Mouse (Mus musculus): ENCODE data around the gene Gpc5. TPM values are rescaled to one million over a fixed set of nuclear protein-coding genes. Genes with fewer than 3 reads are reported as not detected.

The Gpc5 gene
- polyA plus RNA-seq, 1 experiment from 2014 or later = 21.3 TPM

DNA sequence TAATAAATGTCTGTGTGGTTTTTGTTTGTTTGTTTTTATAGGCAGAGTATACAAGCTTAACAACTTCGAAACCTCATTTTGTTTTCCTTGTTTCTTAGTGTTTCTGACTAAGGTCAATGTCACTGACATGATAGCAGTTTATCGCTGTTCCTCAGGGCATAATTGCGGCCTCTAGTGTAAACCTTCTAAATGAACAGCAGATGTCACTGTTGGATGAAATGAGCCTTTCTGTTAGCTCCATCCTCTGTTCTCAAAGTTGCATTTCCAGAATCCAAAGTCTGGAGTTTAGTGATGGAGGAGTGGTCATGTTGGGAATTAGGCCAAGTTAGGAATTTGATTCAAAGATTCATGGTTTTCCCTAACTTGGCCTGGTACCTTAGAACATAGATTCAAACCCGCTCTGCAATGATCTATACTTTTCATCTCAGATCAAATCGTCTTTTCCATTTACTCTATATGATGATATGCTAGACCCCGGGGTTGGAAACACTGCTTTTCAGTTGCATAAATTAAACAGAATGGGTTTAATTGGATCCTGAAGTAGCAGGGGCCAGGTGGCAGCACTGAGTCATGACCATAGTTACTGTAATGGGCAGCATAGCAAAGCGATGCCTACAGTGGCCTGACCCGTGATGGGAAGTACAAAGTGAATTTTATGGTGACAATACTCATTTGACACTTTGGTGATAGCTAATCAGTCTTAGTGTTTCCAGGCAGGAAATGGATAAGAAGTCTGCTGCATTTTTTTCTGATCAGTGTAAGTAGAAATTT, 508.4 kb downstream of the Gpc5 start:
- H3K27ac ChIP-seq (replicated peaks) = no peak overlapping the region
- H3K9me3 ChIP-seq (replicated peaks) = no peaks in the 10 kb centered on the region
- no peak overlapping the region for H3K4me2 ChIP-seq
- H3K4me3 ChIP-seq (replicated peaks) = no peak overlapping the region
- no peaks in the 10 kb centered on the region for H3K27me3 ChIP-seq (replicated peaks)
- H3K9ac ChIP-seq (replicated peaks) = no peak overlapping the region
- H3K36me3 ChIP-seq = no peaks in the 10 kb centered on the region
- no peaks in the 10 kb centered on the region for H3K4me1 ChIP-seq
- ATAC-seq (ENCODE audit: low FRiP score) = no peak
- 76% methylated on average over 8 of the region's 8 CpGs for WGBS

DNA sequence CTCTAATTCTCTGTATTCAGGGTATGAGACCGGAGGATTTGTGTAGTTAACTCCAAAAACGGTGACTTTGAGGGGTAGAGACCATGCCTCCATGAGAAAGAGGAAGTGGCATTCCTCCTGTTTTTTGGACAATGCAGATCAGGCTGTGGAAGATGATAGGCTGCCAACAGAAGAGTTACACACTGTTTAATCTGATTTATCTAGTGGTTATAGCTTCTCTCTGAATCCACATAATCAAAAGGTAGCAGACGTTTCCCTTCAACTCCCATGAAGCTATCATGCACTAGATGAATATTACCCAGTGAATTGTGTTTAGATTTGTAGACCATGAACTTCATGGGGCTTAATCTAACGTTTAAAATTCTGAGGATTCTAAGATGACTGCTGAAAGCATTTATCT, 522.1 kb downstream of the Gpc5 start:
- 77% methylated on average over 4 of the region's 4 CpGs for WGBS
- Histone ChIP-seq H3K27me3 (replicated peaks) (no peaks in the 10 kb centered on the region), H3K27ac (replicated peaks) (no peak overlapping the region), H3K36me3 (no peaks in the 10 kb centered on the region), H3K4me2 (no peak overlapping the region), H3K9me3 (replicated peaks) (no peaks in the 10 kb centered on the region), H3K4me1 (no peaks in the 10 kb centered on the region), H3K9ac (replicated peaks) (no peak overlapping the region), H3K4me3 (replicated peaks) (no peak overlapping the region)
- no peak for ATAC-seq (ENCODE audit: low FRiP score)

DNA sequence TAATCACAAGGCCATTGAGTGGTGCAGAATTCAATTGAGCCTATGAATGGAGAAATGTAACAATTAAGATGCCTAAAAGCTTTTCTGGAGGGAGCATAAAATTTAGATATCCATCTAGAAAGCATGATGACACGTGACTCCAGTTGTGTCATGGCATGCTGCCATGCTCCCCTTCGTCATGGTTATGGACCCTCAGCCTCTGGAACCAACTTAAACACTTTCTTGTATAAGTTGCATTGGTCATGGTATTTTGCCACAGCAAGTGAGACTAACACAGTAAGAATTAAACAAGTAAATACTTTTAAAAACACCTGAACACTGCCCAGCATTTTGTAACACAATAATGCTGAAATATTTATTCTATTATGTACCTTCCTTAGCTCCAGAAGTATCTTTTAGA, 524.3 kb downstream of the Gpc5 start:
- Histone ChIP-seq H3K9me3 (replicated peaks) (no peaks in the 10 kb centered on the region), H3K4me2 (no peak overlapping the region), H3K9ac (replicated peaks) (no peak overlapping the region), H3K4me1 (no peaks in the 10 kb centered on the region), H3K27me3 (replicated peaks) (no peaks in the 10 kb centered on the region), H3K36me3 (no peaks in the 10 kb centered on the region), H3K27ac (replicated peaks) (no peak overlapping the region), H3K4me3 (replicated peaks) (no peak overlapping the region)
- 33% methylated on average over 2 of the region's 2 CpGs for WGBS
- ATAC-seq (ENCODE audit: low FRiP score) = no peak

DNA sequence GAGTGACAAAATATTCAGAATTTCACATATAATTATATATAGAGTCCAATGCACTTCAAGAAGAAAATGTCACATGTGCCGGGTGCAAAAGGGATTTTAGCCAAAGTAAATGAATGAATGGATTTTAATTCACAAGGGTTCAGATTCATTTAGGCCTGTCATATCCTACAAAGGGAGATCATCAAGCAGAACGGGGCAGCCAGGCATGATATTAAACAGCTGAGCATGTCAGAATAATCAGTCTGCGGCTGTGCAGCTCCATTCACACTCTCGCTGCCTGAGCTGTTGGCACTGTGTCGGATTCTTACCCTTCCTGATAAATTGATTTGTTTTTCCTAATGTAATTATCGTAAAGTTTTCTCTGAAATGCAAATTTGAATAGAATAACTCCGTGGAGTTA, 524.8 kb downstream of the Gpc5 start:
- H3K9ac ChIP-seq (replicated peaks) = no peak overlapping the region
- no peak overlapping the region for H3K27ac ChIP-seq (replicated peaks)
- 27% methylated on average over 7 of the region's 7 CpGs for WGBS
- H3K4me2 ChIP-seq = no peak overlapping the region
- H3K4me3 ChIP-seq (replicated peaks) = no peak overlapping the region
- no peaks in the 10 kb centered on the region for H3K27me3 ChIP-seq (replicated peaks)
- H3K4me1 ChIP-seq = no peaks in the 10 kb centered on the region
- H3K9me3 ChIP-seq (replicated peaks) = no peaks in the 10 kb centered on the region
- H3K36me3 ChIP-seq = no peaks in the 10 kb centered on the region
- ATAC-seq (ENCODE audit: low FRiP score) = peak; percentile 61; the same call in 1 of the 2 replicates

DNA sequence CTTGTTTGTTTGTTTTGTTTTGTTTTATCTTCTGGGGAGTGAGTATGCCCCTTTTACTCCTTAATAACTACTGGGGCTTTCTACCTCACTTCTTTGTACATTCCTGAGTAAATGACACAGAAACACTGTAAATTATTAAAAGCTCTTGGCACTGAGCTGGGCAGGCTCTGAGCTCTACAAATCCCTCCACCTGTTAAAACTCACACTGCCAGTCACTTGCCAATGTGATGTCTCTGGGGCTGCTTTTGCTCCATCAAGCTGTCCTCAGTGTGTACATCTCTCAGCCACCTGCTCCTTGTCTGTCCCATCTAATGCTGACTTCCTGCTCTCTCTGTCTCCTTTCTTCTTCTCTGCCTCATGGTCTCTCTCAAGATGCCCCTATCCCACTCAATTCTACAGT, 528.5 kb downstream of the Gpc5 start:
- Histone ChIP-seq H3K27me3 (replicated peaks) (no peaks in the 10 kb centered on the region), H3K27ac (replicated peaks) (no peak overlapping the region), H3K4me3 (replicated peaks) (no peak overlapping the region), H3K4me2 (no peak overlapping the region), H3K4me1 (no peaks in the 10 kb centered on the region), H3K9me3 (replicated peaks) (no peaks in the 10 kb centered on the region), H3K36me3 (no peaks in the 10 kb centered on the region), H3K9ac (replicated peaks) (no peak overlapping the region)
- ATAC-seq (ENCODE audit: low FRiP score) = no peak

DNA sequence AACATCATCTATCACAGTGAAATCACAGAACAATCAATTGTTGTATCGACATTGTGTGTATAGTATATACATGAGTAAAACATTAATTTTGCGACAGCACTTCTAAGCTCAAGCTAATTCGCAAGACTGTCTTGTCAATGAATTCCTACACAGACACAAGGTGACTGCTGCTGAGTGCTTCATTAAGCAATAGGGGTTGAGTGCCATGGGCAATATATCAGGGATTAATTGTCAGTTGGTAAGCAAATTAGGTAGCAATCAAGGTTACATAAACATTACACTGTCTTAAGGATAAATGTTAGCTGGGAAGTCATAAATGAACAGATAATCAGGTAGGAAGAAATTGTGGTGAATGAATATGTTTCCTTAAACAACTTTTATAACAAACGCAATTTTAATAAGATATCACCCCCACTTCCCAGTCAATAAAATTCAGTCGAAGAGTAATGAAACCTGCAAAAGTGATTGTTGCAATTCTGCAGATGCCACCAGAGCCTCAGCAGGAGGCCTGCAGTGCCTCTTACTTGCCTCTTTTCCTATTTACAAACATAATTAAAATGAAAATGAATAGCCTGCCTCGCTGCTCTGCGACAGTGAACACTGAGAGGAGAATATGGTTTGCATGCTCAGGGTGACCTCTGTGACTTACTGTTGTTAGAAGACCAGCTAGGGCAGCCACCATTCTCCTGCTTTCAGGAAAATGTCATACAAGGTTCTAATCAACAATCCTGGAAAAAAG, 539.3 kb downstream of the Gpc5 start:
- no peak for ATAC-seq (ENCODE audit: low FRiP score)
- H3K4me1 ChIP-seq = 0 out of 2 replicates have a peak, but pooled peaks cover 3% of the 10 kb centered on the region

DNA sequence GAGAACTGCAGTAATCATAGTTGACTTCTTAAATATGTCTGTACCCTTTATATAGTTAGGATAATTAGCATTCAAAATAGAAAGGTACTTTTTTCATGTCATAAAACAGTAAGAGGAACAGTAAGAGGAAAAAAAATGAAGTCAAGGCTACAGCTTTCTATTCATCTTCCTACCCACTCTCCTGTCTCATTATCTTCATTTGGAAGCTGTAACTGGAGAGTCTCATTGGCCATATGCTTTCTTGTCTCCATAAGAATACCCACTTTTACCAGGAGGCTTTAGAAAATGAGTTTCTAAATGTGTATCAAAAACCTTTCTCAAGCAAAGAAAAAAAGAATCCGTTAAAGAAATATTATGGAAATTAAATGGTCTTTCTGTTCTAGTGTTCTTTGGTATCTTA, 541.3 kb downstream of the Gpc5 start:
- 84% methylated on average over 1 of the region's 1 CpGs for WGBS
- no peak overlapping the region for H3K4me2 ChIP-seq
- ATAC-seq (ENCODE audit: low FRiP score) = no peak
- H3K36me3 ChIP-seq = no peaks in the 10 kb centered on the region
- H3K4me3 ChIP-seq (replicated peaks) = no peak overlapping the region
- H3K4me1 ChIP-seq = 0 out of 2 replicates have a peak, but pooled peaks cover 3% of the 10 kb centered on the region
- H3K9me3 ChIP-seq (replicated peaks) = no peaks in the 10 kb centered on the region
- H3K27me3 ChIP-seq (replicated peaks) = no peaks in the 10 kb centered on the region
- H3K9ac ChIP-seq (replicated peaks) = no peak overlapping the region
- no peak overlapping the region for H3K27ac ChIP-seq (replicated peaks)

More for the DNA sequence above, 539.3 kb downstream of the Gpc5 start:
- 27% methylated on average over 7 of the region's 7 CpGs for WGBS
- Histone ChIP-seq H3K4me3 (replicated peaks) (no peak overlapping the region), H3K36me3 (no peaks in the 10 kb centered on the region), H3K4me2 (no peak overlapping the region), H3K27me3 (replicated peaks) (no peaks in the 10 kb centered on the region), H3K9me3 (replicated peaks) (no peaks in the 10 kb centered on the region), H3K9ac (replicated peaks) (no peak overlapping the region), H3K27ac (replicated peaks) (no peak overlapping the region)

DNA sequence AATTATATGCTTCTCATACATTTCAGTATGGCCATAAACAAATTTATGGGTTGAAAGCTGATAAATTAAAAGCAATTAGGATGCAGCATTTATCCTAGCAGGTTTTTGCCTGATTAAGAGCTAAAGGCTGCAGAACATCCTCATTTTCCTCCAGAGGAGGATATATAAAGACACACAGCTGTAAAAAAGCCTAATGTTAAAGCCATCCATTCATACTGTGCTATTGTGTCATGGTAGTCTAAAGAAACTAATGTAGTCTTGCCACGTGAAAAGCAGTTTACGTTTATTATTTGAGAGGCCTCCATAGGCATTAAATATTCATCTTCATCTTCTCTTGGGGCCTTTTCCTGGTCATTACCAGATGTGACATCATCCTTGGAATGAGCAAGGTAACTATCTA, 587.9 kb downstream of the Gpc5 start:
- no peak overlapping the region for H3K4me2 ChIP-seq
- WGBS = 42% methylated on average over 2 of the region's 2 CpGs
- H3K9ac ChIP-seq (replicated peaks) = no peak overlapping the region
- no peak for ATAC-seq (ENCODE audit: low FRiP score)
- H3K4me3 ChIP-seq (replicated peaks) = no peak overlapping the region
- H3K4me1 ChIP-seq = no peaks in the 10 kb centered on the region
- H3K36me3 ChIP-seq = no peaks in the 10 kb centered on the region
- H3K9me3 ChIP-seq (replicated peaks) = no peaks in the 10 kb centered on the region
- H3K27me3 ChIP-seq (replicated peaks) = no peaks in the 10 kb centered on the region
- no peak overlapping the region for H3K27ac ChIP-seq (replicated peaks)

DNA sequence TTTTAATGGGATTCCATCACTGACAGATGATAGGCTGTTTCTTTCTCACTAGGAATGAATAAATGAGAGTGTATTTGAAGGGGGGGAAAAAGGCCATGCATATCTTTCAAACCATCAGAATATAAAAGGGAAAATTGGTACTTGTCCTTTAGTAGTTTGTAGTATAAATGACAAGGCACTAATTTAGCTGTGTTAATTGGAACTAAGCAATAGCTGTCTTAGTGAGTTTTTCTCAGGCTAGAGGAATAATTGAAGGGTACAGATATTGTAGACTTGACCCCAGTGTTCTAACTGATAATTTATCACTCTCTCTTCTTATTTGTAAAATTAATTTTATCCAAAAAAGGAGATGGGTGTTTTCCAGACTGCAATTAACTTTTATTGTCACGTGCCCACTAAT, 654.0 kb downstream of the Gpc5 start:
- Histone ChIP-seq H3K4me1 (no peaks in the 10 kb centered on the region), H3K9me3 (replicated peaks) (no peaks in the 10 kb centered on the region), H3K27ac (replicated peaks) (no peak overlapping the region), H3K9ac (replicated peaks) (no peak overlapping the region), H3K4me3 (replicated peaks) (no peak overlapping the region), H3K36me3 (no peaks in the 10 kb centered on the region), H3K4me2 (no peak overlapping the region), H3K27me3 (replicated peaks) (no peaks in the 10 kb centered on the region)
- no peak for ATAC-seq (ENCODE audit: low FRiP score)
- WGBS = 95% methylated on average over 1 of the region's 1 CpGs

DNA sequence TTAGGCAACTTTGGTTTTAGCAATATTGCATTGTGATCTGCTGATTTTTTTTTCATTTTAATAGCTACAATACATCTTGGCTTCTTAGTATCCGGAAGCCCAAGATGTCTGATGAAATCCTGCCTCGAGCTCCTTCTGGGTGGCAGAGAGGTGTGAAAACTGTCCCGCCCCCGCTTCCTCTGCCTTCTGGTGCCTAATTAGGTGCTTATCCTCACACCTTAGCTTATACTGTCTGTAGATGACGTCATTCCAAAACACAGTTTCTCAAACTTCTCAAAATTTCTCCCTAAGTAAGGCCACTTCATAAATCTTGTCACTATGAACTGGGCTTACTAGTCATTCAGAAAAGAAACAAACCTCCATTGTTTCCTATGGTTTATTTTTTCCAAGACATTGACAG, 668.2 kb downstream of the Gpc5 start:
- Histone ChIP-seq H3K36me3 (no peaks in the 10 kb centered on the region), H3K9ac (replicated peaks) (no peak overlapping the region), H3K27me3 (replicated peaks) (no peaks in the 10 kb centered on the region), H3K4me1 (no peaks in the 10 kb centered on the region), H3K9me3 (replicated peaks) (no peaks in the 10 kb centered on the region), H3K4me2 (no peak overlapping the region), H3K4me3 (replicated peaks) (no peak overlapping the region), H3K27ac (replicated peaks) (no peak overlapping the region)
- WGBS = 78% methylated on average over 5 of the region's 5 CpGs
- ATAC-seq (ENCODE audit: low FRiP score) = no peak

DNA sequence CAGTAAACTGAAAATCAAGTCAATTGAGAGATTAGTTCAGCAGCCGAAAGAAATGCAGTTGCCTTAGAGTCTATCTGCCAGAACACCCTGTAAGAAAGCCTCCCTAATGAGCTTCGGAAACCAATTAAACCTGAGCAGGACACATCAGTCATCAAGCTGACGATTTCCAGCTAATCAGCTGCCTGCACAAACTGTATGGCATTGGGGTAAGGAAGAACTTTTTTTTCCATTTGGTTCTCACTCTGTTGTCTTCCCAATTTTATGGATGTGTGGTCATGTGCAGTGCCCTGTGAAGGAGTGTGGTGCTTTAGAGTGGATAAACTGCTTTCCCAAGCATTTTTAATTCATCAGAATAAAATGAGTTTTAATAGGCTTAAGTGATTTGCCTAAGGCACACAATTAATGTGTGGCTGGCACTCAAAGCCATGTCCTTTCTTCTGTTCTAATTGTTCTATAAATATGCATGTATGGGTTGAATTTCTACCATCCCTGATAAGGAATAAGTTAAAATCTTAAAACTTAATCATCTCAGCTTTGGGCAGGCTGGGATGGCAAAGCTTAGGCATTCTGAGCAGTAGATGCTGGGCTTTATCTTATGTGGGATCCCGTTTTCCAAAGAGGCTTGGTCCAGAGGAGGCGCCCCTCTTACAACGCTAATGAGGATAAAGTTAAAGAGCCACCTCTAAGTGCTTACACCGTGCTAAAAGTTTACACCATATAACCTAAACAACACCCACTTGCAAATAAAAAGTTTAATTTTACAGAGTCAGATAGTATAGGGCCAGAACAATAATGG, 687.6 kb downstream of the Gpc5 start:
- H3K9me3 ChIP-seq (replicated peaks) = no peaks in the 10 kb centered on the region
- ATAC-seq (ENCODE audit: low FRiP score) = no peak
- H3K4me3 ChIP-seq (replicated peaks) = no peak overlapping the region
- no peak overlapping the region for H3K4me2 ChIP-seq
- no peaks in the 10 kb centered on the region for H3K27me3 ChIP-seq (replicated peaks)
- H3K9ac ChIP-seq (replicated peaks) = no peak overlapping the region
- 67% methylated on average over 7 of the region's 7 CpGs for WGBS
- H3K36me3 ChIP-seq = no peaks in the 10 kb centered on the region
- H3K4me1 ChIP-seq = no peaks in the 10 kb centered on the region
- no peak overlapping the region for H3K27ac ChIP-seq (replicated peaks)

DNA sequence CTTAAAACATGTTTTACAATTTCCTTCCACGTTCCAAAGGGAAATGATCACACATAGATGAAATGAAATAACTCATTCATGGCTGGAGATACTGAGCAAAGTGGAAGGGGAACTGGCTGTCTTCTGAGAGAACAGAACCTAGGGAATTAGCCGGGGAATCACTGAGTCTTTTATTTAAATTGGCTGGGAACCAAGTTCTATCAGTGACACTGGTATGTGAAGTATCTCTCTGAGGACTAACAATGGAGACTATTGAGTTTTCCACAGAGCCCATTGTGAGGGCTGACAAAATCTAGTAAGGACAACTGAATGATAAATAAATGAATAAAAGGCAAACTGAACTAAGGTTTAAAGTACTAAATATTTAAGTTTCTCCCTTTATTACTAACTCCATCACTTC, 712.7 kb downstream of the Gpc5 start:
- H3K9ac ChIP-seq (replicated peaks) = no peak overlapping the region
- H3K9me3 ChIP-seq (replicated peaks) = no peaks in the 10 kb centered on the region
- H3K4me3 ChIP-seq (replicated peaks) = no peak overlapping the region
- WGBS = 26% methylated on average over 2 of the region's 2 CpGs
- ATAC-seq (ENCODE audit: low FRiP score) = no peak
- H3K36me3 ChIP-seq = no peaks in the 10 kb centered on the region
- H3K27me3 ChIP-seq (replicated peaks) = no peaks in the 10 kb centered on the region
- H3K4me1 ChIP-seq = no peaks in the 10 kb centered on the region
- H3K4me2 ChIP-seq = no peak overlapping the region
- no peak overlapping the region for H3K27ac ChIP-seq (replicated peaks)
